Mouse (Mus musculus) liver, embryonic 13.5 days (tissue): ENCODE data around the gene Utrn. TPM values are rescaled to one million over a fixed set of nuclear protein-coding genes. Genes with fewer than 3 reads are reported as not detected.

Experiments used
- polyA plus RNA-seq: library from polyadenylated mRNA; unstranded; fragments of >200 nt; fragmentation: Nextera tagmentation; extraction: Ambion mirVana; gene quantifications from 2 replicates; pipeline ENCODE4 v1.2.1, GENCODE M21; 2015

Gene Utrn
- polyA plus RNA-seq, 1 experiment from 2014 or later: 9.2 TPM

Other genes starting within 250 kb of the Utrn start
- 12.5 and 13.6 TPM in 2 replicates for gene Stx11, start 94.9 kb upstream of the Utrn start, polyA plus RNA-seq
- gene Sf3b5, start 136.0 kb upstream of the Utrn start, polyA plus RNA-seq: 26.0 and 28.3 TPM in 2 replicates
- 26.6 and 31.7 TPM in 2 replicates for gene Plagl1, start 191.1 kb upstream of the Utrn start, polyA plus RNA-seq